Mouse (Mus musculus) right cerebral cortex, adult 2 months (tissue): ENCODE results near the gene Eid2.
"Not testable (repeated sequence)": the region's sequence is repeated elsewhere in the genome, so short reads cannot be mapped to it uniquely, and the experiment has no call there.

Experiments used
- DNase-seq, 2 experiments: peaks; one replicate each; pipeline ENCODE4 v3.0.0; 2021 to 2022; ENCODE audit warnings: low spot score in 2 of 2

The Eid2 gene

DNA sequence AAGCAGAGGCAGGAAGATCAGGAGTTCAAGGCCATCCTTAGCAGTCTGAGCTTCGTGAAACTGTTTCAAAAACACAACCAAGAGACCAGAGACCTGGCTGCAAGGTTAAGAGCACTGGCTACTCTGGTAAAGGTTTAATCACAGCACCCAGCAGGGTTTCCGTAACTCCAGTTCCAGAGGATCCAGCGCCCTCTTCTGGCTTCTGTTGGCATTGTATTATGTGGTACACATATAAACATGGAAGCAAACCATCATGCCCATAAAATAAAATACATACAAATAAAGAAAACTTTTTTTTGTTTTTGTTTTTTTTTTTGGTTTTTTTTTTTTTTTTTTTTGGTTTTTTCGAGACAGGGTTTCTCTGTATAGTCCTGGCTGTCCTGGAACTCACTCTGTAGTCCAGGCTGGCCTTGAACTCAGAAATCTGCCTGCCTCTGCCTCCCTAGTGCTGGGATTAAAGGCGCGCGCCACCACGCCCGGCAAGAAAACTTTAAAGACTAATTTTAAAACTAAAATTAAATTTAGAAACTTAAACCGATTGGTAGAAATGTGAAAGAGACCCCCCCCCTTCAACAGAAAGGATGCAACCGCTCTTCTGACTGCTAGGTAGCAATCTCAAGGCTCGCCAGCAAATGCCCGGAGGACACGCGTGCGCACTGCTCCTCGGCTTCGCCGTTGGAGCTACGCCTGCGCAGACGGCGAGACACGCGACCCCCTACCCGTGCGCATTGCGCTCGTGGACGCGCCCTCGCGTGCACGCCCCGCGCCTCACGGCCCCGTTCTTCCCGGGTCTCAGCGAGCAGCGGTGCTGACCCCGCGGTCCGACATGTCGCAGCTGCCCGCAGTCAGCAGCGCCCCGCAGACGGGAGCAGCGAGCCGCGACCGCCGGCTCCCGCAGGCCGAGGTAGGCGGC lies at the start of gene Eid2:
Eid2 (plus strand) TSS at position 753 of the 913 bp plus-strand sequence.
- DNase-seq = peak; percentile 91 to 93

DNA sequence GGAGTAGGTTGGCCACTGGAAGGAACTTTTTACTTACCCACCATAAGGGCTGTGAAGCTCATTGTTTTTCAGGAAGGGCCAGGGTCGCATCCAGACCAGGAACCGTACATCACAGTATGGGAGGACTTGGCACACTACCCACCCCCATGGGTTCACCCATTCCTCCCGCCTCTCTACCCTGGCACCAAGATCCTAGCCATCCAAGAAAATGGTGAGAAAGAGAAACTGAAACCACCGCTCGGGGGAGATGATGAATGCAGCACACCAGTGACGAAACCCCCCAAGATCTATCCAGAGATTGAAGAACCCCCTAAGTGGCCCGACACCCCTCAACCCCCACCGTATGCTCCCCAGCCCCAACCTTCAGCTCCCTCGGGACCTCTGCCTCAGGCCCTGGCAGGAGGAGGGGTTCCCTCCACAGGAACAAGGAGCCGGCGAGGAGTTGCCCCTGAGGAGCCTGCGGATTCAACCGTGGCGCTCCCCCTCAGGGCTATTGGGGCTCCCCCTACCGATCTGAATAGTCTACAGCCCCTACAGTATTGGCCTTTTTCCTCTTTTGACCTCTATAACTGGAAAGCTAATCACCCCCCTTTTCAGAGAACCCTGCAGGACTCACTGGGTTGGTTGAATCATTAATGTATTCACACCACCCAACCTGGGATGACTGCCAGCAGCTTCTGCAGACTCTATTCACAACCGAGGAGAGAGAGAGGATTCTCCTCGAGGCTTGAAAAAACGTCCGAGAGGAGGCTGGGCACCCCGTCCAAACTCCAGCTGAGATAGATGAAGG lies 48.5 kb upstream of the Eid2 start:
- DNase-seq = peak; percentile 61 to 68

DNA sequence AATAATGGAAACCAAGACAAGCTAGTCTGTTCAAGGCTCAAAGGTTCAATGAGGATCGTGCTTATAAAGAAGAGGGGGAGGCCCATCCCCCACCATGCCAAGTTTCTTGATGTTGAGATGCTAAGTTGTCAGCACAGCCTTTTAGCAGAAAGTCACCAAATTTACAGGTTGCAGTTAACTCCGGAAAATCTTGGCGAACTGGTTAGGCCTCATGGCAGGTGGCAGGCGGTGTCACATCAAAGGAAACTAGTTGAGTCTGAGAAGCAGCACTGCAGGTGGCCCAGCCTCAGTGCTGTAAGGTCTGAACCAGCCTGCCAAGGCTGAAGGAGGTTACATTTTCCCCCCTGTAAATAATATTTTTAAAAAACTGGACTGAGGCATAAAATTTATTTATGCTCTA lies 40.8 kb upstream of the Eid2 start:
- not testable (repeated sequence) for DNase-seq

DNA sequence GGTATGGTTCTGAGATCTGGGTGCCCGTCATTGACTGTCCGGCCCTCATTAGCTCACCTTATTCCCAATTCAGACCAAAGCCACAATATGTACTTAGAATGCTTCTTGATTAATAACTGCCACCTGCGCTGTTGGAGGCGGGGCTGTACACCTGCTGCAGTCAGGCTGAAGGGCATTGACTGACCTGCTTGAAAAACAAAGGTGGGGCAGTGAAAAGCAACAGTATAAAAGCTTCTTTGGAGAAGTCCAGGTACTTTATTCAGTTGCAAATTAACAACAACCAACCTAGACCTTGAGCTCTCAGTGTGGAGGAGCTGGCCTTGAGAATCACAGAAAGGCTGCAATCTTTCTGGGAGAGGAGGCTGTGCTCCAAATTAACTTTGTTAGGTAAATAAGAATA lies 40.3 kb upstream of the Eid2 start:
- DNase-seq = not testable (repeated sequence)

DNA sequence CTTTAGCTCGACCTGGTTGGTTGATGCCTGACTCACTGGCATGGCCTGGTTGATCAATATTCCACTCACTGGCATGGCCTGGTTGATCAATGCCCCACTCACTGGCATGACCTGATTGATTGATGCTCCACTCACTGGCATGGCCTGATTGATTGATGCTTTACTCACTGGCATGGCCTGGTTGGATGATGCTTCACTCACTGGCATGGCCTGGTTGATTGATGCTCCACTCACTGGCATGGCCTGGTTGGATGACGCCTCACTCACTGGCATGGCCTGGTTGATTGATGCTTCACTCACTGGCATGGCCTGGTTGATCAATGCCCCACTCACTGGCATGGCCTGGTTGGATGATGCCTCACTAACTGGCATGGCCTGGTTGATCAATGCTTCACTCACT lies 23.7 kb upstream of the Eid2 start:
- DNase-seq = not testable (repeated sequence)

DNA sequence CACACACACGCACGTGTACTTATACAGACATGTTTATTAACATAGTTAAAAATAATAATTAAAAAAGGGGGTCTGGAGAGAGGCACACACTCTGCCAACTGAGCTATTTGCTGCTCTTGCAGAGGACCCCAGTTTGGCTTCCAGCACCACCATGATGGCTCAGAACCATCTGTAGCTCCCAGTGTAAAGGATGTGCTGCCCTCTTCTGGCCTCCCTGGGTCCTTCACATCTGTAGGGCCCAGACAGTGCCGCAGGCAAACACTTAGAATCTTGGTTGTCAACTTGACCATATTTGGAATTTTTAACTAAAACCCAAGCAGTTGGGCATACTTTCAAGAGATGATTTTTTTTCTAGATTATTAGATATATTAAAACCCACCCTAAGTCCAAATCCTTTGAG lies 18.7 kb upstream of the Eid2 start:
- DNase-seq = no peak

DNA sequence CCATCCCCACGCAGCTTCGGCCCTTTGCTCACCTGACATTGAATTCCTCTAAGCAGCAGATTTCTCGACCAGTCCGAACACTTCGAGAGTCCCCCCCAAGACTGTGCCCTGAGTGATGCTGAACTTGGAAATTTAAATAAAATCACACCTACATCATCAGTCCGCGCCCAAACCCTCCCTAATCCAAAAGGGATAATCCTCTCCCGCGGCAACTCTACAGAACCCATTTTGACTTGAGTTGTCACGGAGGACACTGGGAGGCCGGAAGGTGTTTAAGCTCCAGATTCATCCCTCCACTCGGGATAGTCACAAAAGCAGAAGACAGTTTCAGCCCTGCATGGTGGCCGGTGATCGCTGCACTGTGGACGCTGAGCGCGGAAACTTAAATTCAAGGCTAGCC lies 15.7 kb upstream of the Eid2 start:
- no peak for DNase-seq

DNA sequence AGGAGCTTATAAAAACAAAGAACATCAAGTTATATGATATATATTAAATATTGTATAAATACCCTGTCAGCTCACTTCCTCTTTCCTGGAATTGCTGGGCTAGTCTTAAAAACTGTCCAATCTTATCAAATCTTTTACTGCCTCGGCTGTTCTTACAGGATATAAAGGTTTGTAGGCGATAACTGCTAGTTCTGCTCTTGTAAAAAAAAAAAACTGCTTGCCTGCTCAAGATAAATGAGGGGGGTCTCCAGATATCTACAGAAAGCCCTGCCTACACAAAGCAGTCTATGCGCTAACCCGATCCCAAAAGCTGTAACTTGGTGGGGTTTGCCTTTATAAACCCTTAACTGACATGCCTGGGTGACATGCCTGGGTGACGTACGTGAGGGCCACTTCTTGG lies 13.1 kb upstream of the Eid2 start:
- no peak for DNase-seq

DNA sequence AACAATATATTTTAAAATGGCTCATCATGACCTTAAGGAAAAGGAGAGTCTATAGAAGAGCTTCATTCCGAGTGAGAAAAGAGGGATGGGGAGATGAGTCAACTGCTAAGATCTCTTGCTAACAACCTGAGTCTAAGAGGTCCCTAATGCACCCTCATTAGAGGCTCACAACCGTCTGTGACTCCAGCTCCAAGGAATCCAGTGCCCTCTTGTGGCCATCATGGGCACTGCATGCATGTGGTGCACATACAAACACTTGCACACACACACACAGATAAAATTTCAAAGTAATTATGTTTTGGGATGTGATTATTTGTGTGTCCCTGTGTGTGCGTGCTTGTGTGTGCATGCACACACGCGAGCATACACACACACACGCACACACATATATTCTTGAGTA lies 12.2 kb upstream of the Eid2 start:
- DNase-seq = no peak

DNA sequence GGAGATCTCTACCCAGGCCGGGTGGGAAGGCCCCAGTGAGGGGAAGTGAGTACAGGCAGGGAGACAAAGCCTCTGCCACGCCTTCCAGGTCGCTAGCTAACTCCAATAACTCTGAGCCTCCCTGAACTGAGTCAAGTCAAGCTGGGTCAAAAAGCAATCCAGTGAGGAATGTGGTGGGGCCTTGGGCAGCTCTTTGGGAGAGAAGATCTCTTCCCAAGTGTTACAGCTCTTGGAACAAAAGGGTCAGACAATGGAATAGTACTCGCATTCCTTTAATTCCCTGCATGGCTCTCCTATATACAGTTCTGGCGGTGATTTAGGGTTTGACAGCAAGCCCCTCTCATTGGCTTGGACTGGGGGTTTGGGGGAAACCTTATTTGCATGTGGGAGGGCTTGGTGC lies 4.8 kb upstream of the Eid2 start:
- no peak for DNase-seq

DNA sequence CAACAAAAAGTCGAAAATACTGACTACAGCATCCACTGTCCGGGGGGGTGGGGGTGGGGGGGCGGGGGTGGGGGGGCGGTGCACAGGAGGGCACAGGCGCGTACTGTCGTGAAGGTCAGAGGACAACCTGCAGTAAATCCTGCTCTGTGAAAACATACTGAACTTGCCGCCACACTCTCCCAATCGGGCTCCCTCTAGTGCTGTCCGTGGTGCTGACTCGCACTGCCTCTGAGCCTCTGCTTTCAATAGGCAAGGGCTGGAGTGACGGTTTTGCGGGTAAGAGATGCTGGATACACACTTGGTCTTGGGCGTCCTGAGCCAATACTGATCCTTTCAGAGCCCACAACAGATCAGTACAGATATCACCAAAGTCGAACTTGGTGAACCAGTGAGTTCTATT lies 3.9 kb upstream of the Eid2 start:
- DNase-seq = peak; percentile 33 to 43

DNA sequence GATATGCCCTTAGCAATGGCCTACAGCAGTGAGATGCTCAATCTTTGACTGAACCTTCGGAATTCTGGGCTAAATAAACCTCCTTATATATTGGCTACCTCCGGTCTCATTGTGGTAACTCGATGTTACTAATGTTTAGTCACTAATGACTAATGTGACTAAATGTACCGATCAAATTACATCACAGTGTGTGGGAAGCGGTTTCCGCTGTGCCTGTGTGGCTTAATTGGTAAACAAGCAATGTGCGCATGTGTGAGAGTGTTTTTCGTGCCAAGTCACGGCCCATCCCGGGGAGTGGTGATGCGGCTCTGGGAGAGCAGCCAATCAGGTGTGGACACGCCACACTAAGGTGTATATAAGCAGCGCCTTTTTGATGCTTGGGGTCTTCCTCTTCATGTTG lies 2.3 kb upstream of the Eid2 start:
- no peak for DNase-seq

DNA sequence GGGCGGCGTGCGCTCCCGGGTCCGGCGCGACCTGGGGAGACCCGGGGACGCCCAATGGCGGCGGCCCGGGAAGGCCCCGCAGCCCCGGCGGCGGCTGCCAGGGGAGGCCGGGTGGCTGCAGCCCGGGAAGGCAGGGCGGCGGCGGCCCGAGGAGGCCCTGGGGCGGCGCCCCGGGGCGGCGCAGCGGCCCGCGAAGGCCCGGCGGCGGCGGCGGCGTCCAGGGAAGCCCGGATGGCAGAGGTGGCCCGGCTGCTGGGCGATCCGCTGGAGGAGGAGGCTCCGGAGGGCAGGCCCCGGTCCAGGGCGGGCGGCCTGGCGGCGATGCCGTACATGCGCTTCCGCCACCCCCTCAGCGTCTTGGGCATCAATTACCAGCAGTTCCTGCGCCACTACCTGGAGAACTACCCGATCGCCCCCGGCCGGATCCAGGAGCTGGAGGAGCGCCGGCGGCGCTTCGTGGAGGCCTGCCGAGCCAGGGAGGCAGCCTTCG lies 406 bp downstream of the Eid2 start:
- DNase-seq = peak; percentile 55 to 63

DNA sequence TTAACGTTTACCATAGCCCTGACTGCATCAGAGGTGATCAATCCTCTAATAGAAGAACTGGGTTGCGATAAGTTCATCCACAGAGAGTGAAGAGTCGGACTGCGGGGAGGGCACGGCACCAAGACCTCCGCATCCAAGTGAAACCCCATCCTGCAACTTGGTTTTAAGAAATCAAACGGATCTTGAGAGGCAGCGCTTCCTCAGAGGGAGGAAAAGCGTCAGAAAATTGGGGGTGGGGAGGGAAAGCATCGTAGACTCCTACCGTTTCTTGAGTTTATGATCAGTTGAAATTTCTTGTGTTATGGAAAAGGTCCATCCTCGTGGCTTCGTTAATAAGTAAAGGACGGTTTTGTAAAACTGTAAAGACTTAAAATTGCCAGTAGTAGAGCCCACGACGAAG lies 895 bp downstream of the Eid2 start:
- no peak for DNase-seq

DNA sequence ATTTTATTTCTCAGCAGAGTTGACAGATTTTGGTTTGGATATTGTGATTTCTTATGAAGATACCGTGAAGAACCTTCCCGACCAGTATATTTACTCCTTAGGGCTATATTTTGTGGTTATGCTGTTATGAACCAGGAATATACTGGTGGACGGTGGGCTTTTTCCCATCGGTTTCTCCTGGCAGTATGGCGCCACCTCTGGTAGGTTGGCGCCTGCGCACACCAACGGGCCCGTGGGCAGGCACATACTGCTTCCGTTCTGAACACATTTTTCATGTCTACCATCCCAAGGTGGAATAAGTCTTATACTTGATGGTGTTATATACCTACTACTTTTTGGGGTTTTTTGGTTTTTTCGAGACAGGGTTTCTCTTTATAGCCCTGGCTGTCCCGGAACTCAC lies 1.7 kb downstream of the Eid2 start:
- DNase-seq = no peak

DNA sequence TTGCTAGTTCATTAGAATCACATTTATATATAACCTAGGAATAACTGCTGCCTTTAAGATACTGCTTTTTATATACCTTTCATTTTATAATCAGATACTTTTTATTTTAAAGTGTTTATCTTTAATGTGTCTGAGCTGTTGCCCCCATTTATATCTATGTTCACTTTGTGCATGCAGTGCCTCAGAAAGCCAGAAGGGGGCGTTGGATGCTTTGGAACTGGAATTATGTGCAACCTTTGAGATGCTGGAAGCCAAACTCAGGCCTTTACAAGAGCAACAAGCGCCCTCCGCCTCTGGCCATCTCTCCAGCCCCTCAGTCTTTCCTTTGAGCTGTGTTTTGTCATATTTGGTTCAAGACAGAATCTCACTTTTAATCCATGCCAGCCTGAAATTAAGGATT lies 4.1 kb downstream of the Eid2 start:
- DNase-seq = no peak

DNA sequence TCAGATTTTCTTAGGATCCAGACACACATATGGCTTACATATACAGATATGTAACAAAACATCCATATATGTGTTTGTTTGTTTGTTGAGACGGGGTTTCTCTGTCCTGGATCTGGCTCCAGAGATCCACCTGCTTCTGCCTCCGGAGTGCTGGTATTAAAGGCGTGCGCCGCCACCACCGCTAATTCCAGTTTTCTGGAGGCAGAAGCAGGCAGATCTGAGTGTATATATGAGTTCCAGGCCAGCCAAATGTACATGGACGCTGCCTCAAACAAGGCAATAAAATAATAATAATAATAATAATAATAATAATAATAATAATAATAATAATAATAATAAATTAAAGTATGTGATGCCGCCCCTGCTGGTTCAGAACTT lies 9.5 kb downstream of the Eid2 start:
- DNase-seq = no peak

DNA sequence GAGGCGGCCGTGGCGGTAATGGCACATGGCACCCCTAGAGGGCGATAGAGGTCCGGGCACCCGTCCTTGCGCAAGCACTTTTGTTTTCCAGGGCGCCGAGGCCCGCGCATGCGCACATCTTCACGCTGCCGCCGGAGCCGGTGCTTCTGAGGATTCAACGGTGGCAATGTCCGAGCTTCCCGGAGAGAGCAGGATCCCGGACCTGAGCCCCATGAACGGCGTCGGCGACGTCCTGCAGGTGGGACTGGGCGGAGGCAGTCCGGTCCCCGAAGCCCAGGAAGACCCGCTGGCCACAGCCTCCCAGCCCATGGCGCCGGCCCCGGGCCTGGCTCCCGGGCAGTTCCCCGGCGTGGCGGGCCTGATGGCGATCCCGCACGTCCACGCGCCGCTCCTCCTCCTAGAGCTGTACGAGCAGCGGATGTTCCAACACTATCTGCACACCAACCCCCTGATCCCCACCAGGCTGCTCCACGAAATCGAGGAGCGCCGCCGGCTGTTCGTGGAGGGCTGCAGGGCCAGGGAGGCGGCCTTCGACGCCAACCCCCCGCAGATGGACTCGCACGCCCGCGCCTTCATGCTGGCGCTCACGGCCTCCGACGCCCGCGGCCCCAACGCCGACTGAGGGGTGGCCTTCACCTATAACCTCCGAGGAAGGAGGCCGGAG lies 10.1 kb downstream of the Eid2 start, which contains the start of gene Eid2b:
Eid2b (plus strand) TSS at position 125 of the 664 bp plus-strand sequence.
- peak; percentile 96 to 98 for DNase-seq

DNA sequence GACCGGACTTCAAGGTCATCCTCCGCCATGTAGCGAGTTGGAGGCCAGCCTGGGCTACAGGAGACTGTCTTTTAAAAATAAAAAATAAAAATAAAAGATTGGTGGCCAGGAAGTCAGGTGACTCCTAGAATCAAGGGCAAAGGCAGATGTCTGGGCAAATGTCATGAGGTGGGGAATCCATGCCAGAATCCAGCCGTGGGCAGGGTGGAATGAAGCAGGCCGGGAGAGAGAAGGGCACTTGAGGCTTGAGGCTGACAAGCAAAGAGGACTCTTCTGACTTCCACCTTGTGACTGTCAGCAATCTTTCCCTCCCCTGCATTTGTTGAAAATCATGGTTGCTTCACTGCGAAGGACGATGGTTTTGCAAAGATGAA lies 10.6 kb downstream of the Eid2 start:
- no peak for DNase-seq

DNA sequence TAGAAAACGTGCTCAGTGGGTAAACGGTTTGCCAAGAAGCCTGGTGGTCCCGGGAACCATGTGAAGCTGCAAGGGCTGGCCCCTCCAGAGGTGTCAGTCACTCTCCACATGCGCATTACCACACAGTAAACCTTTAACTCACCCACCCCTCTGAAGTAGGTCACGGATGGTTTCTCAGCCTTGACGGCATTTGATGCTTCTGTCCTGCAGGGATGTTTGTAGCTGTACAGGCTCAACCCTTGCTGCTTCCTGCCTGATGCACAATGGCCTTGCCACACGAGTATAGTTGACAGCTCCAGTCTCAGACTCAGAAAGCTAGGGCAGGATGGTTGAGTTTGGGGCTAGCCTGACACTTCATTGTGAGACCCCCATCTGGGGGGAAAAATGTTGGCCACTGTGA lies 12.9 kb downstream of the Eid2 start:
- DNase-seq = no peak

DNA sequence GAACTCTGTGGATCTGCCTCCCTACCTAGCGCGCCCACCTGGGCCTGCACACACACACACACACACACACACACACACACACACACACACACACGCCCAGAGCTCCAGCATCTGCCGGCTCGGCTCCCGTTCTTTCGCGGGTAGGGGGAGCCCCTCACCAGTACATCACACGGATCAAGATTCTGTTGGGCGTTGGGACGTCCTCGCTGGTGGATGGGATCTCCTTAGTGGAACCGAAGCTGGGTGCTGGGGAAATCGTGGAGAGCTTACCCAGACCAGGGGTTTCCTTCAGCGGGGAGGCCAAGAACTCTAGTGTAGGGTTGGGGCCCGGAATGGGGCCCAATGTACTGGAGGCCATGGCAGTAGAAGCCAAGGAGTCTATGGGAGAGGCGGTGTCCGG lies 22.5 kb downstream of the Eid2 start:
- no peak for DNase-seq
